Mouse (Mus musculus) mature B cell (primary cell): ENCODE results near the gene Fam81a.

Source experiments
- in situ Hi-C: fragments of 300-500 bp; cut with MboI; formaldehyde crosslinking; loops from 2 replicates; pipeline ENCODE4 v1.14.3; 2019

Gene Fam81a

GRCm38 (mm10) chr9:70053411-70053810 lies 88.9 kb downstream of the Fam81a start:
- in situ Hi-C loops = no loop called here

- in situ Hi-C loops = no loop called here
Observed at GRCm38 (mm10) chr9:70052730-70053129, 89.6 kb downstream of the Fam81a start.

- in situ Hi-C loops = no loop called here
Observed at GRCm38 (mm10) chr9:70049839-70050238, 92.5 kb downstream of the Fam81a start.

GRCm38 (mm10) chr9:70049416-70049783 lies 93.0 kb downstream of the Fam81a start:
- in situ Hi-C loops = no loop called here

- in situ Hi-C loops = no loop called here
Observed at GRCm38 (mm10) chr9:70048751-70049415, 93.5 kb downstream of the Fam81a start.

- in situ Hi-C loops = no loop called here
Observed at GRCm38 (mm10) chr9:70048280-70048679, 94.1 kb downstream of the Fam81a start.

GRCm38 (mm10) chr9:70047839-70048238 lies 94.5 kb downstream of the Fam81a start:
- in situ Hi-C loops = no loop called here

- in situ Hi-C loops = no loop called here
Observed at GRCm38 (mm10) chr9:70046255-70046654, 96.1 kb downstream of the Fam81a start.

- in situ Hi-C loops = no loop called here
Observed at GRCm38 (mm10) chr9:70044865-70045264, 97.5 kb downstream of the Fam81a start.

GRCm38 (mm10) chr9:70042935-70043334 lies 99.4 kb downstream of the Fam81a start:
- in situ Hi-C loops = no loop called here

GRCm38 (mm10) chr9:70042137-70042536 lies 100.2 kb downstream of the Fam81a start:
- in situ Hi-C loops = no loop called here

- in situ Hi-C loops = no loop called here
Observed at GRCm38 (mm10) chr9:70040570-70040969, 101.8 kb downstream of the Fam81a start.

GRCm38 (mm10) chr9:70039597-70040385 lies 102.6 kb downstream of the Fam81a start:
- in situ Hi-C loops = no loop called here
